8 mouse cellular contexts compared by ENCODE assay signal in genomic region chr14:31019331-31020205, GRCm38 (mm10). TPM values are rescaled to one million over a fixed set of nuclear protein-coding genes. Genes with fewer than 3 reads are reported as not detected.
DNase-seq lines count a peak whose midpoint lies in the region; ATAC-seq and TF ChIP-seq lines count a peak whose summit lies in the region.

No protein-coding gene starts in this region.

- H3K4me2 ChIP-seq in intestine, embryonic 14.5 days (ENCODE audit: low read length) = peak overlapping the region; percentile 84
- peak overlapping the region; percentile 58 for H3K4me2 ChIP-seq in midbrain, embryonic 16.5 days (ENCODE audit: low read length)
- peak overlapping the region; percentile 52 for H3K4me2 ChIP-seq in stomach, postnatal 0 days (replicated peaks; ENCODE audit: low read depth)

- peak overlapping the region; percentile 72 for H3K4me3 ChIP-seq in layer of hippocampus, adult 2 months
- H3K4me3 ChIP-seq in brown adipose tissue, adult 24 weeks (ENCODE audit: insufficient read depth, low read depth, low read length) = peak overlapping the region; percentile 84
- H3K4me3 ChIP-seq in intestine, embryonic 14.5 days (ENCODE audit: low read depth, low read length) = peak overlapping the region; percentile 94
- H3K4me3 ChIP-seq in liver, adult 2 months (ENCODE audit: insufficient read depth, low read depth, low read length) = peak overlapping the region; percentile 93
- peak overlapping the region; percentile 84 for H3K4me3 ChIP-seq in midbrain, embryonic 16.5 days (ENCODE audit: low read depth, low read length)
- peak overlapping the region; percentile 60 for H3K4me3 ChIP-seq in stomach, postnatal 0 days (ENCODE audit: low read depth, low read length)

- no peak for TF ChIP-seq EP300 in stomach, postnatal 0 days (optimal IDR thresholded peaks at IDR 0.05)

- peak; percentile 73 for TF ChIP-seq POLR2A in liver, adult 2 months (IDR thresholded peaks at IDR 0.05; ENCODE audit: extremely low read depth, insufficient read depth, low read length)

- H3K36me3 ChIP-seq in intestine, embryonic 14.5 days (ENCODE audit: control insufficient read depth, insufficient read depth, low read length) = peaks cover 56% of the 10 kb centered on the region
- peaks cover 33% of the 10 kb centered on the region for H3K36me3 ChIP-seq in liver, adult 2 months (ENCODE audit: control insufficient read depth, insufficient read depth, low read length)
- H3K36me3 ChIP-seq in midbrain, embryonic 16.5 days (ENCODE audit: control insufficient read depth, insufficient read depth, low read length) = peaks cover 15% of the 10 kb centered on the region
- peaks cover 15% of the 10 kb centered on the region for H3K36me3 ChIP-seq in stomach, postnatal 0 days (ENCODE audit: control insufficient read depth, insufficient read depth, low read length)

- peak; percentile 26 to 47 for DNase-seq in layer of hippocampus, adult 2 months (ENCODE audit: low spot score in 2 of 2)
- DNase-seq in layer of hippocampus, adult 9-11 months = no peak
- peak; percentile 57 for DNase-seq in gastrocnemius, adult 18-20 months (ENCODE audit: low spot score)
- peak; percentile 90 for DNase-seq in intestine, embryonic 14.5 days (ENCODE audit: low spot score)
- peak; percentile 65 for DNase-seq in liver, adult 2 months (ENCODE audit: extremely low read depth, low read depth, low spot score)
- peak; percentile 90 for DNase-seq in stomach, postnatal 0 days (ENCODE audit: low spot score)

- H3K4me1 ChIP-seq in brown adipose tissue, adult 24 weeks (ENCODE audit: control insufficient read depth, insufficient read depth, insufficient read length, low read length) = peaks cover 6% of the 10 kb centered on the region; the same call in 1 of the 2 replicates
- peaks cover 13% of the 10 kb centered on the region for H3K4me1 ChIP-seq in intestine, embryonic 14.5 days (replicated peaks; ENCODE audit: control insufficient read depth, insufficient read depth, low read length)
- H3K4me1 ChIP-seq in liver, adult 2 months (ENCODE audit: control insufficient read depth, insufficient read depth, low read length) = peaks cover 17% of the 10 kb centered on the region
- H3K4me1 ChIP-seq in midbrain, embryonic 16.5 days (ENCODE audit: control insufficient read depth, insufficient read depth, low read length) = peaks cover 29% of the 10 kb centered on the region
- no peaks in the 10 kb centered on the region for H3K4me1 ChIP-seq in stomach, postnatal 0 days (replicated peaks; ENCODE audit: control insufficient read depth, insufficient read depth)

- H3K9me3 ChIP-seq in intestine, embryonic 14.5 days (ENCODE audit: control insufficient read depth, low read length) = no peaks in the 10 kb centered on the region
- H3K9me3 ChIP-seq in midbrain, embryonic 16.5 days (replicated peaks; ENCODE audit: control insufficient read depth, low read length, poor library complexity, severe bottlenecking) = no peaks in the 10 kb centered on the region
- H3K9me3 ChIP-seq in stomach, postnatal 0 days (ENCODE audit: control insufficient read depth, low read length) = no peaks in the 10 kb centered on the region

- peak; percentile 95 for ATAC-seq in intestine, embryonic 14.5 days (replicated peaks; ENCODE audit: low FRiP score, low TSS enrichment, low read depth)
- ATAC-seq in midbrain, embryonic 16.5 days = peak; percentile 92
- peak; percentile 97 for ATAC-seq in stomach, postnatal 0 days (ENCODE audit: low FRiP score, low TSS enrichment)

- peak overlapping the region; percentile 92 for H3K9ac ChIP-seq in intestine, embryonic 14.5 days (ENCODE audit: low read length)
- peak overlapping the region; percentile 95 for H3K9ac ChIP-seq in liver, adult 2 months (ENCODE audit: low read depth, low read length)
- H3K9ac ChIP-seq in midbrain, embryonic 16.5 days (ENCODE audit: low read depth, low read length) = peak overlapping the region; percentile 85
- peak overlapping the region; percentile 94 for H3K9ac ChIP-seq in stomach, postnatal 0 days (ENCODE audit: low read length)

- H3K79me2 ChIP-seq in liver, adult 2 months (ENCODE audit: control insufficient read depth, insufficient read depth, low read length) = peaks cover 6% of the 10 kb centered on the region; the same call in 1 of the 2 replicates

- H3K27ac ChIP-seq in layer of hippocampus, adult 2 months = peak overlapping the region; percentile 86
- H3K27ac ChIP-seq in brown adipose tissue, adult 24 weeks (replicated peaks; ENCODE audit: low read depth, low read length) = peak overlapping the region; percentile 82
- peak overlapping the region; percentile 92 for H3K27ac ChIP-seq in intestine, embryonic 14.5 days (ENCODE audit: low read depth)
- peak overlapping the region; percentile 94 for H3K27ac ChIP-seq in liver, adult 2 months (replicated peaks; ENCODE audit: insufficient read depth, low read depth, low read length)
- peak overlapping the region; percentile 98 for H3K27ac ChIP-seq in midbrain, embryonic 16.5 days (ENCODE audit: low read length)
- peak overlapping the region; percentile 99 for H3K27ac ChIP-seq in stomach, postnatal 0 days (replicated peaks)

- H3K27me3 ChIP-seq in intestine, embryonic 14.5 days (replicated peaks; ENCODE audit: control insufficient read depth, insufficient read depth, low read length) = no peaks in the 10 kb centered on the region
- H3K27me3 ChIP-seq in liver, adult 2 months (ENCODE audit: control insufficient read depth, insufficient read depth, low read length) = no peaks in the 10 kb centered on the region
- H3K27me3 ChIP-seq in midbrain, embryonic 16.5 days (ENCODE audit: control insufficient read depth, insufficient read depth, low read depth, low read length) = no peaks in the 10 kb centered on the region
- H3K27me3 ChIP-seq in stomach, postnatal 0 days (ENCODE audit: control insufficient read depth, insufficient read depth, low read length) = no peaks in the 10 kb centered on the region

- TF ChIP-seq CTCF in layer of hippocampus, adult 2 months (conservative IDR thresholded peaks at IDR 0.05) = no peak
- TF ChIP-seq CTCF in liver, adult 2 months (IDR thresholded peaks at IDR 0.05; ENCODE audit: low read depth, low read length) = no peak
- TF ChIP-seq CTCF in stomach, postnatal 0 days (IDR thresholded peaks at IDR 0.05; ENCODE audit: low read depth) = no peak

- WGBS in intestine, embryonic 14.5 days = 3% methylated on average over 31 of the region's 56 CpGs
- 8% methylated on average over 39 of the region's 56 CpGs for WGBS in liver, adult 2 months
- 6% methylated on average over 29 of the region's 56 CpGs for WGBS in midbrain, embryonic 16.5 days
- WGBS in stomach, postnatal 0 days = 2% methylated on average over 29 of the region's 56 CpGs

RNA-seq across cellular contexts. Expression of gene Gnl3, which starts 0.6 kb away (rescaled TPM):
- total RNA-seq in layer of hippocampus, adult 2 months (2021) = 10 to 100 TPM; 48.8 to 54.1 TPM
- 25.5 and 43.9 TPM in 2 replicates for polyA plus RNA-seq in brown adipose tissue, adult 24 weeks (2012; ENCODE audit: insufficient read depth, insufficient read length, missing spikeins)
- 10 to 100 TPM; 31.8 to 31.9 TPM for total RNA-seq in gastrocnemius, adult 18-20 months (2021)
- 144 and 170 TPM in 2 replicates for polyA plus RNA-seq in intestine, embryonic 14.5 days (2014; fragmentation: Nextera tagmentation; extraction: Ambion mirVana)
- total RNA-seq in liver, adult 2 months (2014; rRNA removed) = 16.3 and 21.1 TPM in 2 replicates
- 8.3 and 18.2 TPM in 2 replicates for polyA plus RNA-seq in liver, adult 2 months (2012; rRNA removed)
- 46.4 and 49.3 TPM in 2 replicates for polyA plus RNA-seq in midbrain, embryonic 16.5 days (2015; fragmentation: Nextera tagmentation; extraction: Ambion mirVana)
- 58.0 and 70.7 TPM in 2 replicates for polyA plus RNA-seq in stomach, postnatal 0 days (2015; fragmentation: Nextera tagmentation; extraction: Ambion mirVana)

RNA-seq across cellular contexts. Expression of gene Pbrm1, which starts 0.6 kb away (rescaled TPM):
- 10 to 100 TPM; 56.3 to 56.8 TPM for total RNA-seq in layer of hippocampus, adult 2 months (2021)
- polyA plus RNA-seq in brown adipose tissue, adult 24 weeks (2012; ENCODE audit: insufficient read depth, insufficient read length, missing spikeins) = 12.9 and 19.0 TPM in 2 replicates
- 10 to 100 TPM; 40.1 to 41.1 TPM for total RNA-seq in gastrocnemius, adult 18-20 months (2021)
- polyA plus RNA-seq in intestine, embryonic 14.5 days (2014; fragmentation: Nextera tagmentation; extraction: Ambion mirVana) = 90.7 and 93.7 TPM in 2 replicates
- 26.3 and 28.7 TPM in 2 replicates for total RNA-seq in liver, adult 2 months (2014; rRNA removed)
- 6.1 and 6.3 TPM in 2 replicates for polyA plus RNA-seq in liver, adult 2 months (2012; rRNA removed)
- 118 and 128 TPM in 2 replicates for polyA plus RNA-seq in midbrain, embryonic 16.5 days (2015; fragmentation: Nextera tagmentation; extraction: Ambion mirVana)
- 47.8 and 47.9 TPM in 2 replicates for polyA plus RNA-seq in stomach, postnatal 0 days (2015; fragmentation: Nextera tagmentation; extraction: Ambion mirVana)

RNA-seq across cellular contexts. Expression of gene Spcs1, which starts 18.1 kb away (rescaled TPM):
- total RNA-seq in layer of hippocampus, adult 2 months (2021) = 100 to 1,000 TPM; 156 to 162 TPM
- polyA plus RNA-seq in brown adipose tissue, adult 24 weeks (2012; ENCODE audit: insufficient read depth, insufficient read length, missing spikeins) = 153 and 202 TPM in 2 replicates
- 100 to 1,000 TPM; 129 to 132 TPM for total RNA-seq in gastrocnemius, adult 18-20 months (2021)
- 338 and 365 TPM in 2 replicates for polyA plus RNA-seq in intestine, embryonic 14.5 days (2014; fragmentation: Nextera tagmentation; extraction: Ambion mirVana)
- 158 and 183 TPM in 2 replicates for total RNA-seq in liver, adult 2 months (2014; rRNA removed)
- 101 and 128 TPM in 2 replicates for polyA plus RNA-seq in liver, adult 2 months (2012; rRNA removed)
- polyA plus RNA-seq in midbrain, embryonic 16.5 days (2015; fragmentation: Nextera tagmentation; extraction: Ambion mirVana) = 329 and 337 TPM in 2 replicates
- polyA plus RNA-seq in stomach, postnatal 0 days (2015; fragmentation: Nextera tagmentation; extraction: Ambion mirVana) = 508 and 513 TPM in 2 replicates

RNA-seq across cellular contexts. Expression of gene Glt8d1, which starts 18.4 kb away (rescaled TPM):
- total RNA-seq in layer of hippocampus, adult 2 months (2021) = 10 to 100 TPM; 39.9 to 49.9 TPM
- 12.4 and 13.8 TPM in 2 replicates for polyA plus RNA-seq in brown adipose tissue, adult 24 weeks (2012; ENCODE audit: insufficient read depth, insufficient read length, missing spikeins)
- total RNA-seq in gastrocnemius, adult 18-20 months (2021) = 10 to 100 TPM in 1 of 2 experiments, 1 to 10 TPM in 1; 9.7 to 12.0 TPM
- polyA plus RNA-seq in intestine, embryonic 14.5 days (2014; fragmentation: Nextera tagmentation; extraction: Ambion mirVana) = 52.0 and 61.1 TPM in 2 replicates
- 8.8 and 10.2 TPM in 2 replicates for total RNA-seq in liver, adult 2 months (2014; rRNA removed)
- polyA plus RNA-seq in liver, adult 2 months (2012; rRNA removed) = 3.1 and 5.4 TPM in 2 replicates
- polyA plus RNA-seq in midbrain, embryonic 16.5 days (2015; fragmentation: Nextera tagmentation; extraction: Ambion mirVana) = 60.5 and 63.9 TPM in 2 replicates
- polyA plus RNA-seq in stomach, postnatal 0 days (2015; fragmentation: Nextera tagmentation; extraction: Ambion mirVana) = 28.2 and 29.7 TPM in 2 replicates
